Mouse (Mus musculus) forebrain, postnatal 0 days (tissue): ENCODE measurements around the gene Actl6b. TPM values are rescaled to one million over a fixed set of nuclear protein-coding genes. Genes with fewer than 3 reads are reported as not detected.

ENCODE experiments used
- ATAC-seq: fragments of 200-750 bp; cut with Nextera tagmentation; 2 replicates; pipeline ENCODE4 v1.8.0; 2017; ENCODE audit warnings: mild to moderate bottlenecking, moderate library complexity
- DNase-seq: peaks from one replicate; pipeline ENCODE4 v3.0.0-alpha.2; 2015
- H3K27ac ChIP-seq: fragments of 300-500 bp; sonication (generic); 2 replicates; pipeline ENCODE4 v1.5.1; 2014; ENCODE audit warnings: low read depth, mild to moderate bottlenecking, antibody characterized with exemption, low read length, moderate library complexity, mixed read lengths
- H3K27me3 ChIP-seq: fragments of 300-500 bp; sonication (generic); 2 replicates; pipeline ENCODE4 v1.6.1; 2014; ENCODE audit warnings: mild to moderate bottlenecking, low read length, mixed read lengths; ENCODE audit not compliant: insufficient read depth
- H3K36me3 ChIP-seq: fragments of 300-500 bp; sonication (generic); 2 replicates; pipeline ENCODE4 v1.6.1; 2014; ENCODE audit warnings: mild to moderate bottlenecking, moderate library complexity; ENCODE audit not compliant: insufficient read depth
- H3K4me1 ChIP-seq: fragments of 300-500 bp; sonication (generic); 2 replicates; pipeline ENCODE4 v1.6.1; 2014; ENCODE audit warnings: antibody characterized with exemption; ENCODE audit not compliant: insufficient read depth
- H3K4me2 ChIP-seq: fragments of 300-500 bp; sonication (generic); 2 replicates; pipeline ENCODE4 v1.6.1; 2014; ENCODE audit warnings: low read depth, mild to moderate bottlenecking, moderate library complexity
- H3K4me3 ChIP-seq: fragments of 300-500 bp; sonication (generic); 2 replicates; pipeline ENCODE4 v1.5.1; 2014; ENCODE audit warnings: low read depth, low read length, mixed read lengths
- H3K9ac ChIP-seq: fragments of 300-500 bp; sonication (generic); 2 replicates; pipeline ENCODE4 v1.6.1; 2014; ENCODE audit warnings: mild to moderate bottlenecking
- H3K9me3 ChIP-seq: fragments of 300-500 bp; sonication (generic); 2 replicates; pipeline ENCODE4 v1.6.1; 2016; ENCODE audit warnings: low read length
- CTCF ChIP-seq: sonication (generic); IDR thresholded peaks from 2 replicates; pipeline ENCODE4 v1.5.1; 2016; ENCODE audit warnings: antibody characterized with exemption, control low read depth, low read depth
- WGBS: fragments of 180-500 bp; shearing (Covaris S2); extraction: QIAGEN DNeasy Blood & Tissue Kit; methylation state at CpG from one replicate; pipeline ENCODE4 v1.1.7; 2014; 5-methylcytosine and 5-hydroxymethylcytosine counted together
- polyA plus RNA-seq: library from polyadenylated mRNA; unstranded; fragments of >200 nt; fragmentation: Nextera tagmentation; extraction: Ambion mirVana; gene quantifications from 2 replicates; pipeline ENCODE4 v1.2.1, GENCODE M21; 2015
- total RNA-seq: library from RNA; depleted of rRNA; stranded (reverse); fragments of >200 nt; gene quantifications from 2 replicates; pipeline ENCODE4 v1.2.3, GENCODE M21; 2014

Gene Actl6b
- total and polyA plus RNA-seq, 2 experiments from 2014 or later: 254 to 281 TPM

GRCm38 (mm10) chr5:137513951-137514721, 39.2 kb upstream of the Actl6b start:
- H3K4me3 ChIP-seq: no peak overlapping the region
- ATAC-seq: no peak
- H3K9ac ChIP-seq: no peak overlapping the region
- no peaks in the 10 kb centered on the region for H3K27me3 ChIP-seq
- no peak for TF ChIP-seq CTCF
- H3K36me3 ChIP-seq: peaks cover 18% of the 10 kb centered on the region
- WGBS: 80% methylated on average over 12 of the region's 12 CpGs
- H3K27ac ChIP-seq: peak overlapping the region; percentile 21; the same call in 1 of the 2 replicates
- H3K9me3 ChIP-seq: no peaks in the 10 kb centered on the region
- H3K4me2 ChIP-seq: no peak overlapping the region
- peaks cover 17% of the 10 kb centered on the region; the same call in 1 of the 2 replicates for H3K4me1 ChIP-seq
- no peak for DNase-seq

GRCm38 (mm10) chr5:137514811-137515210, 38.5 kb upstream of the Actl6b start:
- H3K4me2 ChIP-seq: no peak overlapping the region
- DNase-seq (no peak), ATAC-seq (no peak)
- H3K9ac ChIP-seq: no peak overlapping the region
- 88% methylated on average over 3 of the region's 3 CpGs for WGBS
- no peak overlapping the region for H3K4me3 ChIP-seq
- H3K4me1 ChIP-seq: peaks cover 17% of the 10 kb centered on the region; the same call in 1 of the 2 replicates
- H3K9me3 ChIP-seq: no peaks in the 10 kb centered on the region
- TF ChIP-seq CTCF: no peak
- peaks cover 25% of the 10 kb centered on the region for H3K36me3 ChIP-seq
- H3K27me3 ChIP-seq: no peaks in the 10 kb centered on the region
- H3K27ac ChIP-seq: no peak overlapping the region

DNA sequence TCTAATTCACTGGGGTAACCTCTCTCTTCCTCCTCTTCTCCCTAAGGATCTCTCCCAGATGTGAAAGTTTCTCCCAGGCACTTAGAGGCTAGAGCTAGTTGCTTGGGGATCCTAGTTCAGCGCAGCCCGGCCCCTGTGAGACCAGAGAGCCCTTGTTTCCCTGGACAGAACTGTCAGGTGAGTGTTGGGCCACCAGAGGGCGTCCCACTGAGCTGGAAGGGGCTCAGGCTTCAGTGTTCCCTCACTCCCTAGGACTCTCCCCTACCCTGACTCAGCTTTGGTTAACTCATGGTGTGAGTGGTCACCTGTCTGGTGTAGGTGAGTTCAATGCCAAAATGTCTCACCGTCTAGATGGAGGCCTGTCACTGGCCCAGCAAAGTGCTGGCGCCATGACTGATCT, 34.9 kb upstream of the Actl6b start, which contains the start of gene Gigyf1:
TSS of gene Gigyf1 (plus strand) at position 113 of the 400 bp plus-strand sequence.
- DNase-seq (no peak), ATAC-seq (no peak)
- Histone ChIP-seq H3K4me1 (no peaks in the 10 kb centered on the region), H3K36me3 (peaks cover 61% of the 10 kb centered on the region), H3K27ac (no peak within 1 kb of the TSS), H3K9me3 (no peaks in the 10 kb centered on the region), H3K9ac (no peak within 1 kb of the TSS), H3K4me3 (no peak within 1 kb of the TSS), H3K27me3 (no peaks in the 10 kb centered on the region), H3K4me2 (no peak within 1 kb of the TSS)
- TF ChIP-seq CTCF: peak; percentile 59
- 78% methylated on average over 5 of the region's 5 CpGs for WGBS

- no peak overlapping the region for H3K4me2 ChIP-seq
- H3K9ac ChIP-seq: no peak overlapping the region
- H3K36me3 ChIP-seq: peaks cover 71% of the 10 kb centered on the region
- no peak overlapping the region for H3K27ac ChIP-seq
- ATAC-seq (no peak), DNase-seq (no peak)
- TF ChIP-seq CTCF: no peak
- no peaks in the 10 kb centered on the region for H3K27me3 ChIP-seq
- WGBS: 91% methylated on average over 27 of the region's 27 CpGs
- H3K4me1 ChIP-seq: no peaks in the 10 kb centered on the region
- H3K9me3 ChIP-seq: no peaks in the 10 kb centered on the region
- no peak overlapping the region for H3K4me3 ChIP-seq
Measured at GRCm38 (mm10) chr5:137519691-137520550, 33.4 kb upstream of the Actl6b start.

- DNase-seq (no peak), ATAC-seq (no peak)
- Histone ChIP-seq H3K36me3 (peaks cover 87% of the 10 kb centered on the region), H3K4me2 (no peak overlapping the region), H3K27me3 (no peaks in the 10 kb centered on the region), H3K9ac (no peak overlapping the region), H3K27ac (no peak overlapping the region), H3K9me3 (no peaks in the 10 kb centered on the region), H3K4me1 (no peaks in the 10 kb centered on the region), H3K4me3 (no peak overlapping the region)
- TF ChIP-seq CTCF: no peak
- 75% methylated on average over 9 of the region's 9 CpGs for WGBS
Measured at GRCm38 (mm10) chr5:137521861-137522260, 31.5 kb upstream of the Actl6b start.

- 72% methylated on average over 11 of the region's 11 CpGs for WGBS
- Histone ChIP-seq H3K9ac (no peak overlapping the region), H3K36me3 (peaks cover 87% of the 10 kb centered on the region), H3K4me2 (no peak overlapping the region), H3K4me3 (no peak overlapping the region), H3K9me3 (no peaks in the 10 kb centered on the region), H3K4me1 (no peaks in the 10 kb centered on the region), H3K27ac (no peak overlapping the region), H3K27me3 (no peaks in the 10 kb centered on the region)
- DNase-seq: no peak
- no peak for ATAC-seq
- 0 out of 2 replicates have a peak, but pooled peaks have one; percentile 1 for TF ChIP-seq CTCF
Measured at GRCm38 (mm10) chr5:137522711-137523110, 30.6 kb upstream of the Actl6b start.
